Mouse (Mus musculus): ENCODE measurements around the gene Tbx21.
A peak's percentile ranks its signal among the peaks of the same experiment; 100 is the strongest.

The Tbx21 gene

GRCm38 (mm10) chr11:97080291-97080690, 34.8 kb downstream of the Tbx21 start:
- DNase-seq, result no peak

- no peak for DNase-seq
Measured at GRCm38 (mm10) chr11:97078751-97079150, 36.4 kb downstream of the Tbx21 start.

GRCm38 (mm10) chr11:97074235-97074634, 40.9 kb downstream of the Tbx21 start:
- no peak for DNase-seq

GRCm38 (mm10) chr11:97072533-97072932, 42.6 kb downstream of the Tbx21 start:
- DNase-seq, result peak; percentile 14

- DNase-seq, result no peak
Measured at GRCm38 (mm10) chr11:97071129-97071528, 44.0 kb downstream of the Tbx21 start.

- DNase-seq, result no peak
Measured at GRCm38 (mm10) chr11:97069770-97070169, 45.4 kb downstream of the Tbx21 start.

GRCm38 (mm10) chr11:97069333-97069732, 45.8 kb downstream of the Tbx21 start:
- DNase-seq, result no peak

- DNase-seq, result no peak
Measured at GRCm38 (mm10) chr11:97066656-97067360, 48.3 kb downstream of the Tbx21 start.

GRCm38 (mm10) chr11:97065538-97066295, 49.4 kb downstream of the Tbx21 start:
- no peak for DNase-seq

GRCm38 (mm10) chr11:97063921-97064295, 51.2 kb downstream of the Tbx21 start:
- no peak for DNase-seq

GRCm38 (mm10) chr11:97063274-97063920, 51.7 kb downstream of the Tbx21 start:
- DNase-seq, result no peak

GRCm38 (mm10) chr11:97052219-97052646, 62.9 kb downstream of the Tbx21 start:
- no peak for DNase-seq

GRCm38 (mm10) chr11:97050944-97051586, 64.1 kb downstream of the Tbx21 start:
- DNase-seq, result no peak

- peak; percentile 87 for DNase-seq
Measured at GRCm38 (mm10) chr11:97050216-97050943, 64.8 kb downstream of the Tbx21 start, which contains the start of gene Osbpl7. Osbpl7 (plus strand) TSS chr11:97050628.

- DNase-seq, result no peak
Measured at GRCm38 (mm10) chr11:97049492-97050085, 65.5 kb downstream of the Tbx21 start.

GRCm38 (mm10) chr11:97048090-97048650, 67.0 kb downstream of the Tbx21 start:
- no peak for DNase-seq

All from thymus, postnatal 25 days (tissue).